Mouse (Mus musculus) forebrain, postnatal 0 days (tissue): ENCODE results near the gene Sh3bp4. TPM values are rescaled to one million over a fixed set of nuclear protein-coding genes. Genes with fewer than 3 reads are reported as not detected.

Experiments
- ATAC-seq: fragments of 200-750 bp; cut with Nextera tagmentation; 2 replicates; pipeline ENCODE4 v1.8.0; 2017; ENCODE audit warnings: mild to moderate bottlenecking, moderate library complexity
- DNase-seq: peaks from one replicate; pipeline ENCODE4 v3.0.0-alpha.2; 2015
- H3K27ac ChIP-seq: fragments of 300-500 bp; sonication (generic); 2 replicates; pipeline ENCODE4 v1.5.1; 2014; ENCODE audit warnings: low read depth, mild to moderate bottlenecking, antibody characterized with exemption, low read length, moderate library complexity, mixed read lengths
- H3K27me3 ChIP-seq: fragments of 300-500 bp; sonication (generic); 2 replicates; pipeline ENCODE4 v1.6.1; 2014; ENCODE audit warnings: mild to moderate bottlenecking, low read length, mixed read lengths; ENCODE audit not compliant: insufficient read depth
- H3K36me3 ChIP-seq: fragments of 300-500 bp; sonication (generic); 2 replicates; pipeline ENCODE4 v1.6.1; 2014; ENCODE audit warnings: mild to moderate bottlenecking, moderate library complexity; ENCODE audit not compliant: insufficient read depth
- H3K4me1 ChIP-seq: fragments of 300-500 bp; sonication (generic); 2 replicates; pipeline ENCODE4 v1.6.1; 2014; ENCODE audit warnings: antibody characterized with exemption; ENCODE audit not compliant: insufficient read depth
- H3K4me2 ChIP-seq: fragments of 300-500 bp; sonication (generic); 2 replicates; pipeline ENCODE4 v1.6.1; 2014; ENCODE audit warnings: low read depth, mild to moderate bottlenecking, moderate library complexity
- H3K4me3 ChIP-seq: fragments of 300-500 bp; sonication (generic); 2 replicates; pipeline ENCODE4 v1.5.1; 2014; ENCODE audit warnings: low read depth, low read length, mixed read lengths
- H3K9ac ChIP-seq: fragments of 300-500 bp; sonication (generic); 2 replicates; pipeline ENCODE4 v1.6.1; 2014; ENCODE audit warnings: mild to moderate bottlenecking
- H3K9me3 ChIP-seq: fragments of 300-500 bp; sonication (generic); 2 replicates; pipeline ENCODE4 v1.6.1; 2016; ENCODE audit warnings: low read length
- CTCF ChIP-seq: sonication (generic); IDR thresholded peaks from 2 replicates; pipeline ENCODE4 v1.5.1; 2016; ENCODE audit warnings: antibody characterized with exemption, control low read depth, low read depth
- WGBS: fragments of 180-500 bp; shearing (Covaris S2); extraction: QIAGEN DNeasy Blood & Tissue Kit; methylation state at CpG from one replicate; pipeline ENCODE4 v1.1.7; 2014; 5-methylcytosine and 5-hydroxymethylcytosine counted together
- polyA plus RNA-seq: library from polyadenylated mRNA; unstranded; fragments of >200 nt; fragmentation: Nextera tagmentation; extraction: Ambion mirVana; gene quantifications from 2 replicates; pipeline ENCODE4 v1.2.1, GENCODE M21; 2015
- total RNA-seq: library from RNA; depleted of rRNA; stranded (reverse); fragments of >200 nt; gene quantifications from 2 replicates; pipeline ENCODE4 v1.2.3, GENCODE M21; 2014

Sh3bp4 gene
- total and polyA plus RNA-seq, 2 experiments from 2014 or later: 18.9 to 29.0 TPM

GRCm38 (mm10) chr1:89110767-89111534 lies 40.7 kb downstream of the Sh3bp4 start:
- Histone ChIP-seq H3K9ac (no peak overlapping the region), H3K9me3 (no peaks in the 10 kb centered on the region), H3K36me3 (no peaks in the 10 kb centered on the region), H3K4me2 (no peak overlapping the region), H3K27ac (no peak overlapping the region), H3K4me1 (no peaks in the 10 kb centered on the region), H3K4me3 (no peak overlapping the region), H3K27me3 (no peaks in the 10 kb centered on the region)
- TF ChIP-seq CTCF: no peak
- ATAC-seq: no peak
- WGBS: 84% methylated on average over 6 of the region's 6 CpGs
- no peak for DNase-seq

GRCm38 (mm10) chr1:89112544-89112943 lies 42.3 kb downstream of the Sh3bp4 start:
- WGBS: 73% methylated on average over 1 of the region's 1 CpGs
- H3K9me3 ChIP-seq: no peaks in the 10 kb centered on the region

GRCm38 (mm10) chr1:89113731-89114130 lies 43.5 kb downstream of the Sh3bp4 start:
- WGBS: 90% methylated on average over 3 of the region's 3 CpGs
- TF ChIP-seq CTCF: no peak
- Histone ChIP-seq H3K4me2 (no peak overlapping the region), H3K27ac (no peak overlapping the region), H3K4me1 (no peaks in the 10 kb centered on the region), H3K4me3 (no peak overlapping the region), H3K27me3 (no peaks in the 10 kb centered on the region), H3K9me3 (no peaks in the 10 kb centered on the region), H3K9ac (no peak overlapping the region), H3K36me3 (no peaks in the 10 kb centered on the region)
- ATAC-seq (no peak), DNase-seq (no peak)

More at GRCm38 (mm10) chr1:89112544-89112943, 42.3 kb downstream of the Sh3bp4 start:
- DNase-seq: no peak
- Histone ChIP-seq H3K4me1 (no peaks in the 10 kb centered on the region), H3K27ac (no peak overlapping the region), H3K36me3 (no peaks in the 10 kb centered on the region), H3K27me3 (no peaks in the 10 kb centered on the region), H3K9ac (no peak overlapping the region), H3K4me3 (no peak overlapping the region), H3K4me2 (no peak overlapping the region)
- ATAC-seq: no peak
- TF ChIP-seq CTCF: no peak

- Histone ChIP-seq H3K9ac (no peak overlapping the region), H3K36me3 (no peaks in the 10 kb centered on the region), H3K4me1 (no peaks in the 10 kb centered on the region), H3K4me2 (no peak overlapping the region), H3K27ac (no peak overlapping the region), H3K4me3 (no peak overlapping the region), H3K9me3 (no peaks in the 10 kb centered on the region), H3K27me3 (no peaks in the 10 kb centered on the region)
- DNase-seq (no peak), ATAC-seq (no peak)
- WGBS: 83% methylated on average over 5 of the region's 5 CpGs
- TF ChIP-seq CTCF: no peak
Measured at GRCm38 (mm10) chr1:89117062-89117461, 46.8 kb downstream of the Sh3bp4 start.

GRCm38 (mm10) chr1:89118076-89118475 lies 47.9 kb downstream of the Sh3bp4 start:
- DNase-seq (no peak), ATAC-seq (no peak)
- 86% methylated on average over 3 of the region's 3 CpGs for WGBS
- Histone ChIP-seq H3K4me2 (no peak overlapping the region), H3K4me1 (no peaks in the 10 kb centered on the region), H3K36me3 (no peaks in the 10 kb centered on the region), H3K27me3 (no peaks in the 10 kb centered on the region), H3K9ac (no peak overlapping the region), H3K27ac (no peak overlapping the region), H3K9me3 (no peaks in the 10 kb centered on the region), H3K4me3 (no peak overlapping the region)
- no peak for TF ChIP-seq CTCF

GRCm38 (mm10) chr1:89118836-89119235 lies 48.6 kb downstream of the Sh3bp4 start:
- Histone ChIP-seq H3K9ac (no peak overlapping the region), H3K27ac (no peak overlapping the region), H3K9me3 (no peaks in the 10 kb centered on the region), H3K4me2 (no peak overlapping the region), H3K4me3 (no peak overlapping the region), H3K27me3 (no peaks in the 10 kb centered on the region), H3K4me1 (no peaks in the 10 kb centered on the region), H3K36me3 (no peaks in the 10 kb centered on the region)
- no peak for ATAC-seq
- no peak for TF ChIP-seq CTCF
- DNase-seq: no peak
- 85% methylated on average over 5 of the region's 5 CpGs for WGBS

- Histone ChIP-seq H3K27ac (no peak overlapping the region), H3K36me3 (no peaks in the 10 kb centered on the region), H3K4me1 (no peaks in the 10 kb centered on the region), H3K4me2 (no peak overlapping the region), H3K9ac (no peak overlapping the region), H3K9me3 (no peaks in the 10 kb centered on the region), H3K4me3 (no peak overlapping the region), H3K27me3 (no peaks in the 10 kb centered on the region)
- DNase-seq (no peak), ATAC-seq (no peak)
- WGBS: 63% methylated on average over 4 of the region's 4 CpGs
- TF ChIP-seq CTCF: no peak
Measured at GRCm38 (mm10) chr1:89120290-89120689, 50.1 kb downstream of the Sh3bp4 start.
